Mouse (Mus musculus) midbrain, postnatal 0 days (tissue): ENCODE data around the gene a. TPM values are rescaled to one million over a fixed set of nuclear protein-coding genes. Genes with fewer than 3 reads are reported as not detected.
"Not testable (repeated sequence)": the region's sequence is repeated elsewhere in the genome, so short reads cannot be mapped to it uniquely, and the experiment has no call there.

Source experiments
- ATAC-seq: fragments of 200-750 bp; cut with Nextera tagmentation; 2 replicates; pipeline ENCODE4 v1.8.0; 2017; ENCODE audit warnings: moderate number of reproducible peaks, mild to moderate bottlenecking, moderate TSS enrichment, moderate library complexity; ENCODE audit not compliant: low FRiP score
- DNase-seq: peaks from one replicate; pipeline ENCODE4 v3.0.0-alpha.2; 2015; ENCODE audit warnings: low spot score
- H3K27ac ChIP-seq: fragments of 300-500 bp; sonication (generic); 2 replicates; pipeline ENCODE4 v1.5.1; 2014; ENCODE audit warnings: low read depth, mild to moderate bottlenecking, low read length, mixed read lengths
- H3K27me3 ChIP-seq: fragments of 300-500 bp; sonication (generic); 2 replicates; pipeline ENCODE4 v1.6.1; 2014; ENCODE audit warnings: low read length, control low read depth, mixed read lengths; ENCODE audit not compliant: insufficient read depth
- H3K36me3 ChIP-seq: fragments of 300-500 bp; sonication (generic); 2 replicates; pipeline ENCODE4 v1.6.1; 2014; ENCODE audit warnings: low read length, control low read depth, mixed read lengths; ENCODE audit not compliant: insufficient read depth
- H3K4me1 ChIP-seq: fragments of 300-500 bp; sonication (generic); 2 replicates; pipeline ENCODE4 v1.6.1; 2014; ENCODE audit warnings: mild to moderate bottlenecking, control low read depth, antibody characterized with exemption, low read length, mixed read lengths; ENCODE audit not compliant: insufficient read depth
- H3K4me2 ChIP-seq: fragments of 300-500 bp; sonication (generic); 2 replicates; pipeline ENCODE4 v1.6.1; 2014; ENCODE audit warnings: low read depth, mild to moderate bottlenecking, low read length, mixed read lengths; ENCODE audit not compliant: poor library complexity, severe bottlenecking
- H3K4me3 ChIP-seq: fragments of 300-500 bp; sonication (generic); 2 replicates; pipeline ENCODE4 v1.5.1; 2014; ENCODE audit warnings: low read depth, mild to moderate bottlenecking, low read length, moderate library complexity
- H3K9ac ChIP-seq: fragments of 300-500 bp; sonication (generic); replicated peaks from 2 replicates; pipeline ENCODE4 v1.6.1; 2014; ENCODE audit warnings: mild to moderate bottlenecking, low read length, moderate library complexity, mixed read lengths; ENCODE audit not compliant: poor library complexity, severe bottlenecking
- H3K9me3 ChIP-seq: fragments of 300-500 bp; sonication (generic); 2 replicates; pipeline ENCODE4 v1.6.1; 2016; ENCODE audit warnings: low read length, control low read depth
- CTCF ChIP-seq: IDR thresholded peaks from 2 replicates; pipeline ENCODE4 v1.5.1; 2016; ENCODE audit warnings: antibody characterized with exemption, mild to moderate bottlenecking
- WGBS: fragments of 180-500 bp; shearing (Covaris S2); extraction: QIAGEN DNeasy Blood & Tissue Kit; methylation state at CpG from one replicate; pipeline ENCODE4 v1.1.7; 2014; 5-methylcytosine and 5-hydroxymethylcytosine counted together
- polyA plus RNA-seq: library from polyadenylated mRNA; unstranded; fragments of >200 nt; fragmentation: Nextera tagmentation; extraction: Ambion mirVana; gene quantifications from 2 replicates; pipeline ENCODE4 v1.2.1, GENCODE M21; 2015
- total RNA-seq: library from RNA; depleted of rRNA; stranded (reverse); fragments of >200 nt; gene quantifications from 2 replicates; pipeline ENCODE4 v1.2.3, GENCODE M21; 2014

The a gene
- total and polyA plus RNA-seq, 2 experiments from 2014 or later: 1.1 TPM; not detected in 1

- Histone ChIP-seq H3K36me3 (no peaks in the 10 kb centered on the region), H3K27me3 (no peaks in the 10 kb centered on the region), H3K4me2 (peak overlapping the region; percentile 94), H3K4me1 (no peaks in the 10 kb centered on the region), H3K9ac (peak overlapping the region; percentile 56), H3K9me3 (no peaks in the 10 kb centered on the region), H3K4me3 (peak overlapping the region; percentile 48), H3K27ac (peak overlapping the region; percentile 75)
- ATAC-seq: peak; percentile 82
- TF ChIP-seq CTCF: peak; percentile 44
- WGBS: under 1% methylated on average over 38 of the region's 38 CpGs
- peak; percentile 80 for DNase-seq
Observed at GRCm38 (mm10) chr2:155018762-155019641, 227.8 kb downstream of the a start.

DNA sequence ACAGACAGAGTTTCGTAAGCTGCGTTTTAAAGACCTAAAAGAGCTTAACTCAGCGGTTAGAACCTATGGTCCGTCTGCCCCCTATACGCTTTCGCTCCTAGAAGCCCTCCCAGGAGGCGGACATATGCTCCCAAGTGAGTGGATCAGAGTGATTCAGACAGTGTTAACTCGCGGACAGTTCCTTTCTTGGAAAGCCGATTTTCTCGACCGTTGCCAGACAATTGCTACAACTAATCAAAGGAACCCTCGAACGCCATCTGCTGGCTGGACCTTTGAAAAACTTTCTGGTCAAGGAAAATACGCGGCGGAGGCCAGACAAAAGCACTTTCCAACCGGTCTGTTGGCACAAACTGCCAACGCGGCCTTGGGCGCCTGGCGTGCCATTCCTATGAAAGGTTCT is 228.5 kb downstream of the a start:
- WGBS: 0% methylated on average over 22 of the region's 22 CpGs

DNA sequence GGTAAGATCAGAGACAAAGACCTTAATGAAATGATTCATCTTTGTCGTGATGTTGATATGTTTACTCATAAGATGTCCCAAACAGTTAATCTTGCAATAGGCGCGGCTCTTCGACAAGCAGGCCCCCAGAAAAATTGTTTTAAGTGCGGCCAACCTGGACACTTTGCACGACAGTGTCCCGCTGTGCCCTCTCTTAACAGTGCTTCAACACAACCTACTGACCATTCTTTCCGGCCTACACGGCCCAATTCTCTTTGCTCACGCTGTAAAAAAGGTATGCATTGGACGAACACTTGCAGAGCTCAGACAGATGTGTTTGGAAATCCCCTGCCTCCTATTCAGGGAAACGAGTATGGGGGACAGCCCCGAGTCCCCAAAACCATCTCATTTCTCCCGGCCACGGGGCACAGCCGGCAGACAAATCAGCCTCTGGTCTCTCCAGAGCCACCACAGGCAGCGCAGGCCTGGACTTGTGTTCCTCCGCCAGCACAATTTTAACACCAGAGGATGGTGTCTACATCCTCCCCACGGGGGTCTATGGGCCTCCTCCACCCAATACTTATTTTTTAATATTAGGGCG is 229.1 kb downstream of the a start:
- H3K4me1 ChIP-seq, H3K4me3 ChIP-seq, H3K9ac ChIP-seq, ATAC-seq, DNase-seq, H3K36me3 ChIP-seq, H3K27me3 ChIP-seq, H3K4me2 ChIP-seq, H3K27ac ChIP-seq, H3K9me3 ChIP-seq: not testable (repeated sequence)
- 29% methylated on average over 20 of the region's 20 CpGs for WGBS

More for the DNA sequence above, 228.5 kb downstream of the a start:
- Histone ChIP-seq H3K4me3 (peak overlapping the region; percentile 48), H3K9me3 (no peaks in the 10 kb centered on the region), H3K9ac (peak overlapping the region; percentile 56; the same call in 1 of the 2 replicates), H3K4me1 (no peaks in the 10 kb centered on the region), H3K36me3 (no peaks in the 10 kb centered on the region), H3K27me3 (no peaks in the 10 kb centered on the region), H3K27ac (peak overlapping the region; percentile 75), H3K4me2 (peak overlapping the region; percentile 94)
- ATAC-seq (peak; percentile 71; the same call in 1 of the 2 replicates), DNase-seq (peak; percentile 97)
- peak; percentile 82 for TF ChIP-seq CTCF

DNA sequence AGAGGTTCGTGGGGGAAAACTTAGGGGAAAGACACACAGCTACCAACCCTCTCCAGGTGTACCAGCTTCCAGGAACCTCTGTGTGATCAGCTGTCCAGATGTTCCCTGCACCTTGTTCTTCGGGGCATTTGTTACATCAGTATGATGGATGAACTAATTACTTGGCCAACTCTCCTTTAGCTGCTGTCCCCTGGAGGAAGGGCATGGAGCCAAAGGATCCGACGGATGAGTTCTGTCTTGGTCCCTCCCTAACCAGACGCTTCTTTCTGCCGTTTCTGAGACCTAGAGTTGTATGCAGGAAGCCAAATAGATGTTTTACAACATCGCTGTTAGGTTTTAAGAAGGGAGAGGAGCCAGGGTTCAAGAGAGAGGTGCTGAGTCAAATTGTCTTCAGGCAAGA is 239.6 kb downstream of the a start:
- Histone ChIP-seq H3K9ac (no peak overlapping the region), H3K4me1 (no peaks in the 10 kb centered on the region), H3K27me3 (no peaks in the 10 kb centered on the region), H3K4me2 (no peak overlapping the region), H3K27ac (no peak overlapping the region), H3K9me3 (no peaks in the 10 kb centered on the region), H3K36me3 (no peaks in the 10 kb centered on the region), H3K4me3 (no peak overlapping the region)
- TF ChIP-seq CTCF: no peak
- DNase-seq (peak; percentile 8), ATAC-seq (no peak)
- 83% methylated on average over 7 of the region's 7 CpGs for WGBS

- Histone ChIP-seq H3K27me3 (no peaks in the 10 kb centered on the region), H3K36me3 (no peaks in the 10 kb centered on the region), H3K4me3 (no peak overlapping the region), H3K27ac (no peak overlapping the region), H3K4me1 (no peaks in the 10 kb centered on the region), H3K9me3 (no peaks in the 10 kb centered on the region), H3K4me2 (no peak overlapping the region), H3K9ac (no peak overlapping the region)
- DNase-seq: no peak
- ATAC-seq: no peak
- WGBS: 37% methylated on average over 19 of the region's 19 CpGs
- TF ChIP-seq CTCF: no peak
Observed at GRCm38 (mm10) chr2:155032938-155033710, 241.9 kb downstream of the a start.
